Mouse (Mus musculus) MEL-GATA-1-ER (cell line): Measurements from ENCODE around the gene Herc1.
A peak's percentile ranks its signal among the peaks of the same experiment; 100 is the strongest.

Experiments
- DNase-seq: peaks from one replicate; pipeline ENCODE4 v3.0.0-alpha.2; 2012; ENCODE audit warnings: low read depth; ENCODE audit errors: extremely low read depth

The Herc1 gene

GRCm38 (mm10) chr9:66349860-66350787 lies at the start of gene Herc1:
Gene Herc1 (plus strand): TSS chr9:66350450.
- DNase-seq, result peak; percentile 82

GRCm38 (mm10) chr9:66304320-66305090 lies 45.7 kb upstream of the Herc1 start:
- DNase-seq, result no peak

- DNase-seq, result no peak
Measured at GRCm38 (mm10) chr9:66305121-66306112, 44.8 kb upstream of the Herc1 start.

- DNase-seq, result no peak
Measured at GRCm38 (mm10) chr9:66306414-66306813, 43.8 kb upstream of the Herc1 start.

GRCm38 (mm10) chr9:66307341-66307740 lies 42.9 kb upstream of the Herc1 start:
- DNase-seq, result no peak

GRCm38 (mm10) chr9:66308741-66309140 lies 41.5 kb upstream of the Herc1 start:
- no peak for DNase-seq

GRCm38 (mm10) chr9:66311458-66311857 lies 38.8 kb upstream of the Herc1 start:
- no peak for DNase-seq

GRCm38 (mm10) chr9:66316603-66317002 lies 33.6 kb upstream of the Herc1 start:
- DNase-seq, result no peak

- no peak for DNase-seq
Measured at GRCm38 (mm10) chr9:66322010-66322931, 28.0 kb upstream of the Herc1 start.

GRCm38 (mm10) chr9:66326879-66327278 lies 23.4 kb upstream of the Herc1 start:
- DNase-seq, result no peak

- no peak for DNase-seq
Measured at GRCm38 (mm10) chr9:66329474-66329873, 20.8 kb upstream of the Herc1 start.

- no peak for DNase-seq
Measured at GRCm38 (mm10) chr9:66330437-66330836, 19.8 kb upstream of the Herc1 start.

- DNase-seq, result no peak
Measured at GRCm38 (mm10) chr9:66331548-66331947, 18.7 kb upstream of the Herc1 start.

- no peak for DNase-seq
Measured at GRCm38 (mm10) chr9:66332393-66332792, 17.9 kb upstream of the Herc1 start.

- no peak for DNase-seq
Measured at GRCm38 (mm10) chr9:66337280-66337679, 13.0 kb upstream of the Herc1 start.

- DNase-seq, result no peak
Measured at GRCm38 (mm10) chr9:66338005-66338782, 12.1 kb upstream of the Herc1 start.

GRCm38 (mm10) chr9:66339714-66340113 lies 10.5 kb upstream of the Herc1 start:
- no peak for DNase-seq

GRCm38 (mm10) chr9:66340394-66341094 lies 9.7 kb upstream of the Herc1 start:
- DNase-seq, result no peak
